Mouse (Mus musculus) bone marrow macrophage, adult 2 months (primary cell): ENCODE data around the gene Elmod2.

Experiments
- CTCF ChIP-seq: IDR thresholded peaks from 2 replicates; pipeline ENCODE4 v1.5.1; 2012; ENCODE audit warnings: low read depth, mild to moderate bottlenecking, low read length, moderate library complexity
- POLR2A ChIP-seq: IDR thresholded peaks from 2 replicates; pipeline ENCODE4 v1.6.1; 2012; ENCODE audit warnings: mild to moderate bottlenecking, low read depth, low read length, borderline replicate concordance

DNA sequence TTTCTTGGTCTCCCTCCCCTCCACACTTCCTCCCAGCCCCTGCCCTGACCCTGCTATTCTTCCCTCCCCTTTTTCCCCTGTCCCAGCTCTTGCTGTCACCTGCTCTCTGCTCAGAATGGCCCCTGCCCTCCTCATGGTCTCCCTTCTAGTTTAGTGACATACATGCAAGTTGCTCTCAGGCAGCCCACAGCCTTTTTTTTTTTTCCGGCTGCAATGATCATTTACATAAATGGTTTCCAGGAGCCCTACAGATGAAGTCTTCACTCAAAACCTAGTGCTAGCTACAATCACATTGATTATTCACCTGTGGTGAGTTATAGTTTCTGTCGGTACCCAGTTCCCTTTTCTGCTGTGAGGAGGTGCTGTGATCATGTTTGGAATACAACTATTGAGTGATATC is 48.7 kb upstream of the Elmod2 start:
- TF ChIP-seq CTCF, result no peak
- TF ChIP-seq POLR2A, result no peak
